Mouse (Mus musculus) urinary bladder, postnatal 14 days (tissue): ENCODE measurements around the gene Nhs.

Experiments used
- DNase-seq: peaks from one replicate; pipeline ENCODE4 v3.0.0; 2021; ENCODE audit warnings: low spot score

The Nhs gene

DNA sequence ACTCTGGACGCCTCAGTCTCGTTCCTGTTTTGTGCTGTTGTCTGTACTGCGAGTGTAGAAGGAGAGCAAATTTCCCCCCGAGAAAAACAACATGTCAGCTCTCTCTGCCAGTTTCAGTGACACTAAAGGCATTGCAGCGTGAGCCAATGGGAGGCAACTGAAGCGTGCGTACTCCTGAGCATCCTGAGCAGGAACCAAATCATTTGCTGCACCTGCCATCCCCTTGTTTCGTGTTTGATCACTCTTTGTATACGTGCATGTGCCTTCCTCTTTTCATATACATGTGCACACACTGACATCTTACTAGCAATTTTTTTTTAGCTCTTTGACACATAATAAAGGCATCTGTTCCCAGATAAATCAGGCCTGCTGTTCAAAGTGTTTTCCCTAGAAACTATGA is 142.1 kb downstream of the Nhs start:
- DNase-seq, result no peak

GRCm38 (mm10) chrX:162012570-162012969 is 147.0 kb downstream of the Nhs start:
- DNase-seq, result no peak

DNA sequence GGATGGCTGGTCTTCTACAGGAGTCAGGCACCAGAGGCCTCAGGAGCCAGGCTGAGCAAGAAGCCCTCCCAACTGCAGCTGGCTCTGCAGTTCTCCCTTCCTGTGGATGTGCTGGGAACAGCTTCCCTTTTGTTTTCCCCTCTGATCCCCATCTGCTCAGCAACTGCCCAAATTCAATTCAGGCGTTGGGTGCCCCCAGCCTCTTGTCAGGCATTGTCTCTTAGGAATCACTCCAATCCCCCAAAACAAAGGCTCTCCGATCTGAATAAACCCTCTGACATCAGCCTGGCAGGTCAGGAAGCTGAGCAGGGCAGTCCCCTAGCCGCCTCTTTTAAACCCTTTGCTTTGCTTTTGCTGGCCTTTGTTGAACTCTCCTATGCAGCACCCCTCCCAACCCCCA is 149.7 kb downstream of the Nhs start:
- no peak for DNase-seq

GRCm38 (mm10) chrX:162003818-162004217 is 155.7 kb downstream of the Nhs start:
- no peak for DNase-seq

DNA sequence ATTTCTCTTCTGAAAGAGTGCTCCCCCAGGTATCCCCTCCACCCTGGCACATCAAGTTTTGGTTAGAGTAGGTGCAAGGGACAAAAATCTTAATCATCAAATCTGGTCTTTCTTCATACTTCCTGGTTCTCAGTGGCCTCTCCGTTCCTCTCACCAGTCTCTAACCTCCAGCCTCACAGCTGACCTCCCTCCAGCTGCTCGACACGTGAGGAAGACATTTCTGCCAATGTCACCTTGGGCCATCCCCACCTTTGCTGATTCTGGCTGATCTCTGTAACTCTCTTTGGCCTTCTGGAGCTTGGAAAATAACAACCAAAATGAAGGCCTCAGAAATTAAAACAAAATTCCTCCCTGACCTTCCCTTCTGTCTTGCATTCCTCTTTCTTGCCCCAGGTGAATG is 160.7 kb downstream of the Nhs start:
- no peak for DNase-seq

- no peak for DNase-seq
These were observed 162.2 kb downstream of the Nhs start for GRCm38 (mm10) chrX:161997170-161997795.

GRCm38 (mm10) chrX:161990171-161990570 is 169.4 kb downstream of the Nhs start:
- DNase-seq, result no peak

GRCm38 (mm10) chrX:161984961-161985360 is 174.6 kb downstream of the Nhs start:
- DNase-seq, result no peak

GRCm38 (mm10) chrX:161981399-161981798 is 178.1 kb downstream of the Nhs start:
- DNase-seq, result no peak

DNA sequence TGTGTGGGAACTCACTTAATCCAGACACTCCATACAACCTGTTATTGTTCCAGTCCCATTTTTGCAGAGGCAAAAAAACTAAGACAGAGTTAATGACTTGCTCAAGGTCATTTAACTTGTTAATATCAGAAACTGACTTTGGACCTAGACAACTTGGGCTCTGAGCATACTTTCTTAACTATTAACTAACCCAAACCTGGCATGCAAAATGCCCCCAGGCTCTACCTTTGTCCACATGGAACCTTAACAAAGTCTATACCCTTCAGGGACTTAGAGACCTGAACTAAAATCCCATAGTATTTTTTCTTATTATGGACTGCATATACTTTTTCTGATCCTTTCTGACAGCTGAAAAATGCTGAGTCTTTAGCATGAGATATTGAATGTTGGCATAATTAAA is 179.6 kb downstream of the Nhs start:
- no peak for DNase-seq

GRCm38 (mm10) chrX:161977236-161977841 is 182.2 kb downstream of the Nhs start:
- DNase-seq, result no peak

GRCm38 (mm10) chrX:161976376-161976775 is 183.2 kb downstream of the Nhs start:
- no peak for DNase-seq

DNA sequence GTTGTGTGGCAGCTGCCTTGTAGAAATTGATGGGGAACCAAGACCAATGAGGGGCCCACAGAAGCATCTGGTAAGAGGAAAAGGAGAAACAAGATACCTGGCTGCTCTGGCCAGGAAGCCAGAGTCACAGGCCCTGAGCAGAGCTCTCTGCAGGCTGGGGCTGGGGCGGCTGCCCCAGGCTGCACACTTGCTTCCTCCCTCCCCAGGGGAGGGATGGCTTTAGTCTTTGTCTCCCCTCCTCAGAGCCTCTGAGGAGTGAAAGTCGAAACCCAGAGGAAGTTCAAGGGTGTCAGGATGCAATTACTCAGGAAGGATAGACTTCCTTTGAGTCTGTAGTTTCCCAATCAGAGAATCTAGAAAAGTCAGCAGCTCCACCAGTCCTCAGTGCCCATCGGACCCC is 186.0 kb downstream of the Nhs start:
- DNase-seq, result no peak

DNA sequence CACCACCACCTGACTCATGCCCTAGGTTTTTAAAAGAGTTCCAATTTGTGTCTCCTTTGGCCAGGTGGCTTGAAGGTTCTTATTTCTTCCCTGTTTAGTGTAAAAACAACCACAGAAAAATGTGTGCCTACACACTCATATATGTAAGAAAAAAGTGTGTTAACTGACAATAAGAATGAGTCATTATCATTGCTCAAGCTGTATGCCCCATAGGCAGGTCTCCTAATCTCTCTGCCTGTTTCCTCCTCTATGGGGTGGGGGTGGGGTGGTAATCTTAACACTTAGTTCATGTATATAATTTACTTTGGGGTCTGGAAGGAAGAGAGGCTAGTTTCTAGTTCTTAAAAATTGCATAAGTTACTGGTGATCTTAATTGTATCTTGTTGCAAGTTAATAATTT is 186.8 kb downstream of the Nhs start:
- DNase-seq, result no peak

DNA sequence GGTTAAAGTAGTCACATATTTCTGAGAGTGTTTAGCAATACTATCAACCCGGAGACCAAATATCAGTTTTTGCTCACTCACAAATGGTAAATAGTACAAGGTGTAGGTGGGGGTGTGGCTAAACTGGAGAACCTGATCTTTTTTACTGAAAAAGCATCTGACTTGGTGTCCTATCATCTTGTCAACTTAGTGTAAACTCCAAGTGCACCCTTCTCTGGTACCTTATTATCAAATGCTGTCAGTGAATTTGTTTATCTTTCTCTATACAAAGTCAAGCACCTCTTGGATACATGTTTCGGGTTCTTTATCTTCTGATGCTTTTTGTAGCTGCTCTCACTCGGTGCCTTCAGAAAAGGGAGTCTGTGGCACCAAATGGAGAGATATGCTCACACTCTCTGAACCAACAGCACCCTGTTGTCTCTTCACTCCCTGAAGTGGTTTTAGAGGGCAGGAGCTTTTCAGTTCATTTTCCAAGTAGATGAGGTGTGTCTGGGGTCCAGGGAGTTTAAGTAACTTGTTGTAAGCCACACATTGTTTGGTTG is 187.5 kb downstream of the Nhs start:
- DNase-seq, result no peak

DNA sequence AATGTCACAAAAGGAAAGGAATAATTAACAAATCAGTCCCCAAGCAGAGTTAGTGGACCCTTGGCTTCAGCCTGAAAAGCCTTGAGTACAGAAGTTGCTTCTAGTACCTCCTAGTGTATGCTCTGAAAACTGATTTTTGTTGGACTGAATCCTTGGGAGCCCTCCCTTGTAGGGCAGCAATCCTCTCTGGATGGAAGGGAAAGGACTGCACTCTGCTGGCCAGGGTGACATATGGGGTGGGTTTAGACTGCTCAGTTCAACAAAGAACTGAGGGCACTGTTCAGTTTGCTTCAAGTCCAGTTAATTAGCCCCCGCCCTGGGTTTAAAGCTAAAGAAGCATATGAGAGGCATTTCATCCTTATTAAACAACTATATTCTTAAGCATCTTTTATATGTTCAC is 188.4 kb downstream of the Nhs start:
- DNase-seq, result no peak

- DNase-seq, result no peak
These were observed 191.8 kb downstream of the Nhs start for GRCm38 (mm10) chrX:161967692-161968091.

DNA sequence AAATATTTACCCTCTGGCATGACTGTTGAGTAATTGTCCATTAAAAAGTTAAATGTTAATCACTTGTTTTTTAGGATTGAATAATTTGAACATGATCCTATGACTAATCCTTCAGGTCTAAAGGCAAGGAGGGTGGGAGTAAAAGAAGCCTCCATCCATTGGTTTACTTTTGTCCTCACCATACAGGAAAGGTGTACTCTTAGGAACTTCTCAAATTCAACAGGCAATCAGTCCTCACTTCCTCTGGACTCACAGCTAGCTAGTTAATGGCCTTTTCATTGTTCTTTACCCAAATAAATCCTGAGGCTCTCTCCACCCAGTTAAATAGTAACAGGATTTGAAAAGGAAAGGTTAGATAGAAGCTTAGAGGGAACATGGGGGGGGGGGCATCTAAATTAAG is 196.2 kb downstream of the Nhs start:
- no peak for DNase-seq

DNA sequence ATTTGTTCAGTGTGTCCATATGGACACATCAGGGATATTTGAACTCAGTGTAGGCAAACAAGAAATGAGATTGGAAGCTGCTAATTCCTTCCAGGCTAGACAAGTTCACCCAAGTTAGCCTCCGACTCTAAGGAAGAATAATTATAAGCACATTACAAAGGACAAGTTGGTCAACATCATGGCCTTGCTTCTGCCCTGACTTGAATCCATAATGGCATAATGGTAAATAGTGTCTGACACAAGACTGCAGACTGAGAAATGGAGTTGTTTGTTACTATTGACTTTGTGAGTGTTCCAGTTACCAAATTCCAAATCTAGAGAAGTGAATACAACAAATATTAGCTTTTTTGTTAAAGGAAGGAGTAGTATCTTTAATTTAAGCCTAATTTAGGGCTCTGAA is 196.7 kb downstream of the Nhs start:
- DNase-seq, result no peak

DNA sequence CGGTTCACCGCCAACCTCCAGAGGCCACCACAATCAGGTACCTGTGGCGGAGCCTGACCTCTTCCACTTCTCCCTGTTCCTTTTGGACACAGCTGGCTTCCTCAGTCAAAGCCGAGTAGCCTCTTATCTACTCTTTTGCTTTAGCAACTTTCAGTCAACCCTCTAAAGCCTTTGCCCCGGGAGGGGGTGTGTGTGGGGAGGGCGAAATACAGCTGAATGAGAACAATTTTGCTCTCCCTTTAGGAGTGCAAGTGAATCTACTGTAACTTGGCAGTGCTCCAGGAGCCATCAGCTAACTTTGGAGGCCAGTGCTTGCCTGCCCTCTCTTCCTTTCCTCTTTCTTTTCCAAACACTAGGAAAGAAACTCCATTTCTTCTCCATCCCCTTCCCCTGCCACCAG is 197.8 kb downstream of the Nhs start:
- DNase-seq, result no peak

GRCm38 (mm10) chrX:161961176-161961575 is 198.4 kb downstream of the Nhs start:
- DNase-seq, result peak; percentile 24

GRCm38 (mm10) chrX:161952356-161952755 is 207.2 kb downstream of the Nhs start:
- DNase-seq, result no peak

DNA sequence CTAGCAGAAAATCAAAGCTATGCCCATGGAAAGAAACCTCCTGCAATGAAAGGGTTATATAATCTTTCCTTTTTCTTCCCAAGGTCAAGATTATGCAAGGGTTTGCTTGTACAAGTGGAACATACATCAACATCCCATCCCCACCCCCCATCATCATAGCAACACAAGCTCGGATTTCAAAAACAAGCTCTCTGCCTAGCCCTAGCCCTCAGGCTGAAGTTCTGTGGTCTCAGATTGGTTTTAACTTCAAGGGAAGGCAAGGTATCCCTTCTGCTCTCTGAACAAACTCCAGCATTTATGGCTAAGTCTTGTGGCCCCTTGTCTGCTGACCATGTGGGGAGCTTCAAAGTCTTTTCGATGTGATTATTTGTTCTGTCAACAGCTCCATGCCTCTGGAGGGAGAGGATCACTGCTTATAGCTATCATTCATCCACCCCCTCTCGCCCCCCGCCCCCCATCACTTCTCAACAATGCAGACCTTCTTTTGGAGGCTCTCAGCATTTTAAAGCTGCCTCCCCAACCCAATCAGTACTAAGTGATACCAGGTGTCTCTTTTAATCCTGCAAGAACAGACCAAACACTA is 216.3 kb downstream of the Nhs start:
- no peak for DNase-seq

DNA sequence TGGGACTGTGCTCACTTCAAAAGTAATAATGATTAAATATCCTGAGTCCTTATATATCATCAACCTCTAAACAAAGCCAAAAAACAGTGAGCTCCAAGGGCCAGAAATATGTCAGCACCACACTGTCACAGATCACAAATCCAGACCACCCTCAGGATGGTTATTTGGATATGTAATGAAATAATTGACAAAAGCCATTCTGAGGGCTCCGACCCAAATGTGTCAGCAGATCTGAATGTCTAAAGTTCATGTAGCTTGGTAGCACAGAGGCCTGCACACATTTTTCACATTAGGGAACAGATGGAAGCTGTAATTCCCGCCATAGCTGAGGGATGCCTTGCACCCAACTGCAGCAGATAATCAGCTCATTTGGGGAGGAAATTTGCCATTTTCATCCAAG is 218.8 kb downstream of the Nhs start:
- no peak for DNase-seq
